Mouse (Mus musculus) E14TG2a.4 (cell line): Measurements from ENCODE around the gene 1700061G19Rik.

ENCODE experiments used
- H3K27me3 ChIP-seq: 2 replicates; pipeline ENCODE4 v1.6.1; 2014; ENCODE audit warnings: low read length, control low read depth; ENCODE audit not compliant: insufficient read depth
- H3K36me3 ChIP-seq: 2 replicates; pipeline ENCODE4 v1.6.1; 2014; ENCODE audit warnings: low read length, control low read depth; ENCODE audit not compliant: insufficient read depth
- H3K4me1 ChIP-seq: replicated peaks from 2 replicates; pipeline ENCODE4 v1.6.1; 2014; ENCODE audit warnings: low read depth, low read length, control low read depth
- H3K4me3 ChIP-seq: replicated peaks from 2 replicates; pipeline ENCODE4 v1.5.1; 2014; ENCODE audit warnings: mild to moderate bottlenecking, low read length
- H3K9me3 ChIP-seq: 2 replicates; pipeline ENCODE4 v1.6.1; 2014; ENCODE audit warnings: low read length, control low read depth
- CTCF ChIP-seq: conservative IDR thresholded peaks from 2 replicates; pipeline ENCODE4 v1.5.1; 2014; ENCODE audit warnings: low read length
- NANOG ChIP-seq: IDR thresholded peaks from 2 replicates; pipeline ENCODE4 v1.6.1; 2014; ENCODE audit warnings: borderline replicate concordance, low read length, mixed read lengths
- POU5F1 ChIP-seq: IDR thresholded peaks from 2 replicates; pipeline ENCODE4 v1.6.1; 2014; ENCODE audit warnings: low read length, borderline replicate concordance

1700061G19Rik gene

GRCm38 (mm10) chr17:56858922-56859321 lies 16.4 kb upstream of the 1700061G19Rik start:
- H3K4me3 ChIP-seq: no peak overlapping the region
- H3K36me3 ChIP-seq: no peaks in the 10 kb centered on the region
- peaks cover 69% of the 10 kb centered on the region for H3K4me1 ChIP-seq
- no peaks in the 10 kb centered on the region for H3K27me3 ChIP-seq
- H3K9me3 ChIP-seq: no peaks in the 10 kb centered on the region
- TF ChIP-seq CTCF (no peak), POU5F1 (no peak), NANOG (no peak)

- TF ChIP-seq CTCF (no peak), POU5F1 (no peak), NANOG (no peak)
- Histone ChIP-seq H3K36me3 (no peaks in the 10 kb centered on the region), H3K27me3 (no peaks in the 10 kb centered on the region), H3K4me3 (peak overlapping the region; percentile 39), H3K4me1 (peaks cover 83% of the 10 kb centered on the region), H3K9me3 (peaks cover 6% of the 10 kb centered on the region)
Observed at GRCm38 (mm10) chr17:56861197-56861596, 14.1 kb upstream of the 1700061G19Rik start.

- TF ChIP-seq POU5F1: no peak
- no peak for TF ChIP-seq CTCF
- no peak for TF ChIP-seq NANOG
- Histone ChIP-seq H3K36me3 (peaks cover 6% of the 10 kb centered on the region; the same call in 1 of the 2 replicates), H3K4me3 (0 out of 2 replicates have a peak overlapping the region, but pooled peaks have one; percentile 4), H3K4me1 (peaks cover 81% of the 10 kb centered on the region), H3K27me3 (no peaks in the 10 kb centered on the region), H3K9me3 (peaks cover 27% of the 10 kb centered on the region)
Observed at GRCm38 (mm10) chr17:56866071-56866470, 9.2 kb upstream of the 1700061G19Rik start.

GRCm38 (mm10) chr17:56869481-56869977 lies 5.7 kb upstream of the 1700061G19Rik start:
- Histone ChIP-seq H3K4me3 (peak overlapping the region; percentile 66), H3K36me3 (peaks cover 6% of the 10 kb centered on the region; the same call in 1 of the 2 replicates), H3K27me3 (no peaks in the 10 kb centered on the region), H3K4me1 (peaks cover 83% of the 10 kb centered on the region), H3K9me3 (peaks cover 27% of the 10 kb centered on the region)
- TF ChIP-seq CTCF (no peak), NANOG (no peak), POU5F1 (no peak)

GRCm38 (mm10) chr17:56870287-56870953 lies 4.9 kb upstream of the 1700061G19Rik start:
- H3K27me3 ChIP-seq: no peaks in the 10 kb centered on the region
- peaks cover 6% of the 10 kb centered on the region; the same call in 1 of the 2 replicates for H3K36me3 ChIP-seq
- peaks cover 27% of the 10 kb centered on the region for H3K9me3 ChIP-seq
- no peak for TF ChIP-seq NANOG
- TF ChIP-seq POU5F1: no peak
- TF ChIP-seq CTCF: no peak
- H3K4me1 ChIP-seq: peaks cover 84% of the 10 kb centered on the region
- H3K4me3 ChIP-seq: peak overlapping the region; percentile 66

GRCm38 (mm10) chr17:56871767-56872166 lies 3.5 kb upstream of the 1700061G19Rik start:
- Histone ChIP-seq H3K27me3 (no peaks in the 10 kb centered on the region), H3K9me3 (peaks cover 15% of the 10 kb centered on the region), H3K4me3 (0 out of 2 replicates have a peak overlapping the region, but pooled peaks have one; percentile 49), H3K4me1 (peaks cover 86% of the 10 kb centered on the region), H3K36me3 (peaks cover 6% of the 10 kb centered on the region; the same call in 1 of the 2 replicates)
- no peak for TF ChIP-seq POU5F1
- no peak for TF ChIP-seq CTCF
- no peak for TF ChIP-seq NANOG

- Histone ChIP-seq H3K4me3 (peak overlapping the region; percentile 49), H3K36me3 (peaks cover 6% of the 10 kb centered on the region; the same call in 1 of the 2 replicates), H3K27me3 (no peaks in the 10 kb centered on the region), H3K9me3 (peaks cover 8% of the 10 kb centered on the region), H3K4me1 (peaks cover 93% of the 10 kb centered on the region)
- no peak for TF ChIP-seq CTCF
- no peak for TF ChIP-seq NANOG
- TF ChIP-seq POU5F1: no peak
Observed at GRCm38 (mm10) chr17:56872512-56872911, 2.8 kb upstream of the 1700061G19Rik start.

- no peak for TF ChIP-seq POU5F1
- no peak for TF ChIP-seq NANOG
- TF ChIP-seq CTCF: no peak
Observed at GRCm38 (mm10) chr17:56874237-56874636, 1.0 kb upstream of the 1700061G19Rik start, which contains the start of gene Acsbg2. Acsbg2 (minus strand) TSS chr17:56874447.

GRCm38 (mm10) chr17:56876465-56876864 lies 1.2 kb downstream of the 1700061G19Rik start:
- Histone ChIP-seq H3K4me3 (peak overlapping the region; percentile 76), H3K9me3 (no peaks in the 10 kb centered on the region), H3K36me3 (peaks cover 14% of the 10 kb centered on the region), H3K4me1 (peaks cover 85% of the 10 kb centered on the region), H3K27me3 (no peaks in the 10 kb centered on the region)
- TF ChIP-seq CTCF: no peak
- no peak for TF ChIP-seq NANOG
- TF ChIP-seq POU5F1: no peak

More at GRCm38 (mm10) chr17:56874237-56874636, 1.0 kb upstream of the 1700061G19Rik start, which contains the start of gene Acsbg2:
- Histone ChIP-seq H3K4me3 (no peak within 1 kb of the TSS), H3K9me3 (no peaks in the 10 kb centered on the region), H3K4me1 (peaks cover 91% of the 10 kb centered on the region), H3K36me3 (no peaks in the 10 kb centered on the region), H3K27me3 (no peaks in the 10 kb centered on the region)
